Mouse (Mus musculus) liver, postnatal 0 days (tissue): Measurements from ENCODE around the gene Nbeal2. TPM values are rescaled to one million over a fixed set of nuclear protein-coding genes. Genes with fewer than 3 reads are reported as not detected.

Source experiments
- ATAC-seq: fragments of 200-750 bp; cut with Nextera tagmentation; 2 replicates; pipeline ENCODE4 v1.8.0; 2017; ENCODE audit warnings: mild to moderate bottlenecking, moderate library complexity
- DNase-seq: peaks from one replicate; pipeline ENCODE4 v3.0.0-alpha.2; 2016
- H3K27ac ChIP-seq: fragments of 300-500 bp; sonication (generic); 2 replicates; pipeline ENCODE4 v1.5.1; 2014; ENCODE audit warnings: antibody characterized with exemption, moderate library complexity, mild to moderate bottlenecking, low read depth
- H3K27me3 ChIP-seq: fragments of 300-500 bp; sonication (generic); 2 replicates; pipeline ENCODE4 v1.6.1; 2014; ENCODE audit warnings: low read length, control low read depth, mixed read lengths; ENCODE audit not compliant: insufficient read depth
- H3K36me3 ChIP-seq: fragments of 300-500 bp; sonication (generic); replicated peaks from 2 replicates; pipeline ENCODE4 v1.6.1; 2014; ENCODE audit warnings: mild to moderate bottlenecking, control low read depth, low read length, moderate library complexity, mixed read lengths; ENCODE audit not compliant: insufficient read depth
- H3K4me1 ChIP-seq: fragments of 300-500 bp; sonication (generic); 2 replicates; pipeline ENCODE4 v1.6.1; 2014; ENCODE audit warnings: antibody characterized with exemption, mild to moderate bottlenecking, control low read depth; ENCODE audit not compliant: insufficient read depth
- H3K4me2 ChIP-seq: fragments of 300-500 bp; sonication (generic); 2 replicates; pipeline ENCODE4 v1.6.1; 2014; ENCODE audit warnings: low read depth, mild to moderate bottlenecking, low read length, moderate library complexity, mixed read lengths
- H3K4me3 ChIP-seq: fragments of 300-500 bp; sonication (generic); 2 replicates; pipeline ENCODE4 v1.5.1; 2014; ENCODE audit warnings: low read depth, low read length
- H3K9ac ChIP-seq: fragments of 300-500 bp; sonication (generic); replicated peaks from 2 replicates; pipeline ENCODE4 v1.6.1; 2014; ENCODE audit warnings: mild to moderate bottlenecking, moderate library complexity
- H3K9me3 ChIP-seq: fragments of 300-500 bp; sonication (generic); 2 replicates; pipeline ENCODE4 v1.6.1; 2016; ENCODE audit warnings: mild to moderate bottlenecking, control low read depth, low read length, mixed read lengths
- CTCF ChIP-seq: sonication (generic); IDR thresholded peaks from 2 replicates; pipeline ENCODE4 v1.5.1; 2016; ENCODE audit warnings: antibody characterized with exemption, low read depth
- EP300 ChIP-seq: IDR thresholded peaks from 2 replicates; pipeline ENCODE4 v1.6.1; 2016; ENCODE audit warnings: antibody characterized with exemption, low read depth, mild to moderate bottlenecking
- WGBS: fragments of 180-500 bp; shearing (Covaris S2); extraction: QIAGEN DNeasy Blood & Tissue Kit; methylation state at CpG from one replicate; pipeline ENCODE4 v1.1.7; 2014; ENCODE audit not compliant: insufficient replicate concordance; 5-methylcytosine and 5-hydroxymethylcytosine counted together
- polyA plus RNA-seq: library from polyadenylated mRNA; unstranded; fragments of >200 nt; fragmentation: Nextera tagmentation; extraction: Ambion mirVana; gene quantifications from 2 replicates; pipeline ENCODE4 v1.2.1, GENCODE M21; 2015

Nbeal2 gene
- polyA plus RNA-seq, 1 experiment from 2014 or later: 2.0 TPM

GRCm38 (mm10) chr9:110625350-110625908 is 28.5 kb downstream of the Nbeal2 start:
- ATAC-seq: no peak
- Histone ChIP-seq H3K27ac (no peak overlapping the region), H3K4me2 (peak overlapping the region; percentile 98), H3K4me1 (peaks cover 15% of the 10 kb centered on the region), H3K27me3 (no peaks in the 10 kb centered on the region), H3K4me3 (peak overlapping the region; percentile 60), H3K9ac (peak overlapping the region; percentile 60; the same call in 1 of the 2 replicates), H3K9me3 (no peaks in the 10 kb centered on the region), H3K36me3 (peaks cover 24% of the 10 kb centered on the region; the same call in 1 of the 2 replicates)
- WGBS: 79% methylated on average over 11 of the region's 11 CpGs
- DNase-seq: peak; percentile 12
- no peak for TF ChIP-seq EP300
- TF ChIP-seq CTCF: no peak

GRCm38 (mm10) chr9:110624361-110625166 is 29.4 kb downstream of the Nbeal2 start, which contains the start of gene Nradd:
Gene Nradd, minus strand, starts transcription at chr9:110624452.
- WGBS: 13% methylated on average over 40 of the region's 41 CpGs
- H3K27ac ChIP-seq: peak within 1 kb of the TSS; percentile 82
- peak within 1 kb of the TSS; percentile 60 for H3K9ac ChIP-seq
- peak; percentile 89 for DNase-seq
- ATAC-seq: peak; percentile 93
- H3K36me3 ChIP-seq: peaks cover 29% of the 10 kb centered on the region; the same call in 1 of the 2 replicates
- peak within 1 kb of the TSS; percentile 60 for H3K4me3 ChIP-seq
- H3K4me2 ChIP-seq: peak within 1 kb of the TSS; percentile 98
- TF ChIP-seq CTCF (no peak), EP300 (no peak)
- peaks cover 15% of the 10 kb centered on the region for H3K4me1 ChIP-seq
- no peaks in the 10 kb centered on the region for H3K27me3 ChIP-seq
- H3K9me3 ChIP-seq: no peaks in the 10 kb centered on the region

DNA sequence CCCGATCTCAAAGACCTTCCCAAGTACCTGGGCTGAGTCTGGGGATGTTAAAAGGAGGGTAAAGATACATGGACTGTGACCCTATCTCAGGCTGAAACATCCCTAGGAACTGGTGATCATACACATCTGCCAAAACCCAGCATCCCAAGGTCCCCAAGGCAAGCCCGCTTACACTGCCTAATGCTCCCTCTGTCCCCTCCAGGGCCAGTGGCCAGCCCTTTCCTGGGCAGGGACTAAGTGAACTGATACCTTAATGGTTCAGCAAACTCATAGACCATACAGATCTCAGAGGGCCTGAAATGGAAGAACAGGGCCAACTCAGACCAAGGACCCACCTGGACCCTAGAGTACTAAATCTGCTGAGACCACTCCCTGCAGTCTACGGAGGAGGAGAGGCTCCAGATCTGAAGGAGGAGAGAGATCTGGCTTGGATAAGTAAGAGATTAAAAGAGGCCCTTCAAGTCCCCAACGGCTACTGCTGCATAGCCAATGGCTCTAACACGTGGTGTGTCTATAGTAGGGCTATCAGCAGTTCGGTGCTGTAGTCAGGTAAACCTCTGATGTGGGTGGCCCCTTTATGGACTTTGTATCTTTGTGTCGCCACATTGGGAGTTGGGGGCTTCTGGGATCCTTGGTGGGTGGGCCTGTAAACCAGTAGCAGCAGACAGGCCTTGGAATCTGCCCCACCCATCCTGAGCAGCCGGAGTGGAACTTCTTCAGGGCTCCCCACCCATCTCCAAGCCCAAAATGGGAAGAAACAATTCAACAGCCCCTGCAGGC is 30.4 kb downstream of the Nbeal2 start:
- peak overlapping the region; percentile 60 for H3K9ac ChIP-seq
- no peaks in the 10 kb centered on the region for H3K9me3 ChIP-seq
- H3K27me3 ChIP-seq: no peaks in the 10 kb centered on the region
- H3K4me1 ChIP-seq: peaks cover 15% of the 10 kb centered on the region
- no peak for TF ChIP-seq CTCF
- no peak for TF ChIP-seq EP300
- H3K36me3 ChIP-seq: peaks cover 36% of the 10 kb centered on the region
- H3K4me3 ChIP-seq: peak overlapping the region; percentile 60; the same call in 1 of the 2 replicates
- ATAC-seq (no peak), DNase-seq (peak; percentile 11)
- H3K4me2 ChIP-seq: peak overlapping the region; percentile 98
- H3K27ac ChIP-seq: peak overlapping the region; percentile 22; the same call in 1 of the 2 replicates
- 68% methylated on average over 8 of the region's 8 CpGs for WGBS

- WGBS: 70% methylated on average over 12 of the region's 12 CpGs
- DNase-seq: peak; percentile 13
- H3K36me3 ChIP-seq: peaks cover 41% of the 10 kb centered on the region
Measured at GRCm38 (mm10) chr9:110622621-110623219, 31.2 kb downstream of the Nbeal2 start.

DNA sequence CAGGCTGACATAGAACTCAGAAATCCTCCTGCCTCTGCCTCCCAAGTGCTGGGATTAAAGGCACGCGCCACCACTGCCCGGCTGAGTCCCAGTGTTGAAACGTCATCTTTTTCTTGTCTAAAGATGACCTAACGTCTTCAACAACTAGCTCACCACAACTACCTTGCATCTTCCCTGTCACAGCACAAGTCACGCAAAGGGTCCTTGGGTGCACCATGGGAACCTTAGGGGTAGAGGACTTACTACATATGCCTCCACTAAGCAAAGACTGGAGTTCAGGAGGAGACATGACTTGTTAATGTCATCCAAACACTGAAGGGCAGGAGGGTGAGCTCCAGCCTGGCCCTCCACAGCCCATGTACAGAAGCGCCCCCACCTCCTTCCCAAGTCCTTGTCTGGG is 33.3 kb downstream of the Nbeal2 start:
- DNase-seq (peak; percentile 12), ATAC-seq (no peak)
- H3K36me3 ChIP-seq: peaks cover 40% of the 10 kb centered on the region
- 91% methylated on average over 7 of the region's 7 CpGs for WGBS
- H3K4me3 ChIP-seq: no peak overlapping the region
- TF ChIP-seq CTCF: no peak
- TF ChIP-seq EP300: no peak
- H3K4me1 ChIP-seq: peaks cover 15% of the 10 kb centered on the region
- no peak overlapping the region for H3K4me2 ChIP-seq
- no peak overlapping the region for H3K27ac ChIP-seq
- no peak overlapping the region for H3K9ac ChIP-seq
- H3K27me3 ChIP-seq: no peaks in the 10 kb centered on the region
- H3K9me3 ChIP-seq: no peaks in the 10 kb centered on the region

More at GRCm38 (mm10) chr9:110622621-110623219, 31.2 kb downstream of the Nbeal2 start:
- Histone ChIP-seq H3K4me2 (no peak overlapping the region), H3K27ac (no peak overlapping the region), H3K27me3 (no peaks in the 10 kb centered on the region), H3K9ac (no peak overlapping the region), H3K4me1 (peaks cover 15% of the 10 kb centered on the region), H3K9me3 (no peaks in the 10 kb centered on the region), H3K4me3 (no peak overlapping the region)
- ATAC-seq: no peak
- TF ChIP-seq CTCF (no peak), EP300 (no peak)
